Mouse (Mus musculus) heart, embryonic 16.5 days (tissue): ENCODE results near the gene Ucn3. TPM values are rescaled to one million over a fixed set of nuclear protein-coding genes. Genes with fewer than 3 reads are reported as not detected.
A peak's percentile ranks its signal among the peaks of the same experiment; 100 is the strongest.

Experiments used
- ATAC-seq: fragments of 200-750 bp; cut with Nextera tagmentation; replicated peaks from 2 replicates; pipeline ENCODE4 v1.8.0; 2017; ENCODE audit warnings: moderate number of reproducible peaks; ENCODE audit not compliant: insufficient read depth, low FRiP score; ENCODE audit errors: extremely low read depth
- H3K27ac ChIP-seq: fragments of 300-500 bp; sonication (generic); 2 replicates; pipeline ENCODE4 v1.5.1; 2014; ENCODE audit warnings: mild to moderate bottlenecking, low read length, control low read depth, moderate library complexity
- H3K27me3 ChIP-seq: fragments of 300-500 bp; sonication (generic); 2 replicates; pipeline ENCODE4 v1.6.1; 2014; ENCODE audit warnings: low read length, mixed read lengths; ENCODE audit not compliant: control insufficient read depth, insufficient read depth
- H3K36me3 ChIP-seq: fragments of 300-500 bp; sonication (generic); 2 replicates; pipeline ENCODE4 v1.6.1; 2014; ENCODE audit not compliant: control insufficient read depth, insufficient read depth
- H3K4me1 ChIP-seq: fragments of 300-500 bp; sonication (generic); 2 replicates; pipeline ENCODE4 v1.6.1; 2014; ENCODE audit warnings: low read length, mixed read lengths; ENCODE audit not compliant: control insufficient read depth, insufficient read depth
- H3K4me2 ChIP-seq: fragments of 300-500 bp; sonication (generic); 2 replicates; pipeline ENCODE4 v1.6.1; 2014; ENCODE audit warnings: low read depth, mild to moderate bottlenecking, control low read depth, low read length
- H3K4me3 ChIP-seq: fragments of 300-500 bp; sonication (generic); 2 replicates; pipeline ENCODE4 v1.5.1; 2014; ENCODE audit warnings: mild to moderate bottlenecking, control low read depth, low read length
- H3K9ac ChIP-seq: fragments of 300-500 bp; sonication (generic); 2 replicates; pipeline ENCODE4 v1.6.1; 2014; ENCODE audit warnings: low read length, control low read depth
- H3K9me3 ChIP-seq: fragments of 300-500 bp; sonication (generic); replicated peaks from 2 replicates; pipeline ENCODE4 v1.6.1; 2016; ENCODE audit warnings: low read length; ENCODE audit not compliant: control insufficient read depth
- WGBS: fragments of 180-500 bp; shearing (Covaris S2); extraction: QIAGEN DNeasy Blood & Tissue Kit; methylation state at CpG from one replicate; pipeline ENCODE4 v1.1.7; 2014; 5-methylcytosine and 5-hydroxymethylcytosine counted together
- microRNA-seq: library from miRNA; unstranded; fragments of <30 nt; microRNA quantifications from one replicate; pipeline ENCODE4, GENCODE M21; 2017
- polyA plus RNA-seq: library from polyadenylated mRNA; unstranded; fragments of >200 nt; fragmentation: Nextera tagmentation; extraction: Ambion mirVana; gene quantifications from 2 replicates; pipeline ENCODE4 v1.2.1, GENCODE M21; 2015

The Ucn3 gene
- polyA plus RNA-seq, 1 experiment from 2014 or later = not detected

- ATAC-seq = no peak
- H3K4me2 ChIP-seq = no peak overlapping the region
- 82% methylated on average over 6 of the region's 6 CpGs for WGBS
These were observed 49.1 kb downstream of the Ucn3 start for GRCm38 (mm10) chr13:3896032-3896431.

DNA sequence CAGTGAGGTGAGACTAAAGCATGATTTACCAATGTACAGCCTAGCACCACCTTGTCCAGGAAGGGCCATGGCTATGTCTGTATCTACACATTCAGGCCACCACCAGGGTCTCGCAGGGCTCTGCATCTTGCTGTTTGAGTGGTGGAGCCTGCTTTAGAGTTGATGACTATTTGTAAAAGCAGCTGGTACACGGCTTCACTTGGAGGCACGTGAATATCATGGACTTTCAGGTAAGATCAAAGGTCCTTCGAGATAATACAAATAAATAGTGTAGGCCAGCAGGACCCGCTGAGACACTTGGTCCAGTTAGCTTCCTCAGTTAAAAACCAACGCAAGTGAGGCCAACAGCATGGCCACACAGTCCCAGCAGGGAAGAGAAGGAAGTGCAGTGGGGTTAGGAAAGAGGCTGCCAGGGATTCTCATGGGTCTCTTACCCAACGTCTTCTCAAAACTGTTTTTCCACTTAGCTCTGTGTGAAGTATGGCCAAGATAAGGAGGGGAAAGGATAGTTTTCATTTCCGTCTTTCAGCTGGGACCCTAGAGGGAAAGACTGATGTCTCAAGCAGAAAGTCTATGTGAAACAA, 49.7 kb downstream of the Ucn3 start:
- 73% methylated on average over 8 of the region's 8 CpGs for WGBS

More at GRCm38 (mm10) chr13:3896032-3896431, 49.1 kb downstream of the Ucn3 start:
- Histone ChIP-seq H3K9ac (no peak overlapping the region), H3K9me3 (no peaks in the 10 kb centered on the region), H3K36me3 (no peaks in the 10 kb centered on the region), H3K27me3 (no peaks in the 10 kb centered on the region), H3K4me3 (no peak overlapping the region), H3K4me1 (peaks cover 12% of the 10 kb centered on the region; the same call in 1 of the 2 replicates), H3K27ac (no peak overlapping the region)

GRCm38 (mm10) chr13:3894549-3894948, 50.6 kb downstream of the Ucn3 start:
- Histone ChIP-seq H3K4me3 (no peak overlapping the region), H3K9me3 (no peaks in the 10 kb centered on the region), H3K36me3 (no peaks in the 10 kb centered on the region), H3K4me1 (peaks cover 12% of the 10 kb centered on the region; the same call in 1 of the 2 replicates), H3K27me3 (no peaks in the 10 kb centered on the region), H3K27ac (no peak overlapping the region), H3K4me2 (no peak overlapping the region), H3K9ac (no peak overlapping the region)
- no peak for ATAC-seq
- 75% methylated on average over 8 of the region's 8 CpGs for WGBS

More for the DNA sequence above, 49.7 kb downstream of the Ucn3 start:
- Histone ChIP-seq H3K4me1 (peaks cover 12% of the 10 kb centered on the region; the same call in 1 of the 2 replicates), H3K9ac (no peak overlapping the region), H3K4me2 (no peak overlapping the region), H3K36me3 (no peaks in the 10 kb centered on the region), H3K27ac (no peak overlapping the region), H3K4me3 (no peak overlapping the region), H3K27me3 (no peaks in the 10 kb centered on the region), H3K9me3 (no peaks in the 10 kb centered on the region)
- ATAC-seq = no peak

GRCm38 (mm10) chr13:3893126-3893734, 51.9 kb downstream of the Ucn3 start:
- Histone ChIP-seq H3K27me3 (no peaks in the 10 kb centered on the region), H3K4me2 (peak overlapping the region; percentile 69), H3K9me3 (no peaks in the 10 kb centered on the region), H3K4me3 (peak overlapping the region; percentile 74), H3K36me3 (peaks cover 5% of the 10 kb centered on the region; the same call in 1 of the 2 replicates), H3K4me1 (peaks cover 15% of the 10 kb centered on the region), H3K9ac (peak overlapping the region; percentile 79), H3K27ac (peak overlapping the region; percentile 68)
- ATAC-seq = peak; percentile 98
- under 1% methylated on average over 35 of the region's 35 CpGs for WGBS

GRCm38 (mm10) chr13:3892601-3893000, 52.5 kb downstream of the Ucn3 start:
- 13% methylated on average over 7 of the region's 7 CpGs for WGBS

GRCm38 (mm10) chr13:3891479-3892087, 53.6 kb downstream of the Ucn3 start:
- peak overlapping the region; percentile 74 for H3K4me3 ChIP-seq
- H3K4me2 ChIP-seq = peak overlapping the region; percentile 69
- H3K4me1 ChIP-seq = peaks cover 12% of the 10 kb centered on the region
- ATAC-seq = no peak
- no peaks in the 10 kb centered on the region for H3K27me3 ChIP-seq
- no peaks in the 10 kb centered on the region for H3K9me3 ChIP-seq
- no peak overlapping the region; the same call in 1 of the 2 replicates for H3K27ac ChIP-seq
- H3K36me3 ChIP-seq = peaks cover 20% of the 10 kb centered on the region
- 47% methylated on average over 8 of the region's 8 CpGs for WGBS
- H3K9ac ChIP-seq = peak overlapping the region; percentile 79

More at GRCm38 (mm10) chr13:3892601-3893000, 52.5 kb downstream of the Ucn3 start:
- H3K9me3 ChIP-seq = no peaks in the 10 kb centered on the region
- peaks cover 10% of the 10 kb centered on the region for H3K36me3 ChIP-seq
- H3K27ac ChIP-seq = no peak overlapping the region
- peak overlapping the region; percentile 69 for H3K4me2 ChIP-seq
- H3K4me1 ChIP-seq = peaks cover 15% of the 10 kb centered on the region
- peak overlapping the region; percentile 79 for H3K9ac ChIP-seq
- H3K4me3 ChIP-seq = peak overlapping the region; percentile 74
- ATAC-seq = no peak
- no peaks in the 10 kb centered on the region for H3K27me3 ChIP-seq

Small RNA genes lying within 50 kb of the gene (microRNA-seq; reads per million reads assigned to microRNA genes)
- gene Gm22460 = not detected

Other genes with a start within 250 kb of the Ucn3 start
- gene Calml3, start 141.0 kb downstream of the Ucn3 start, polyA plus RNA-seq = 0.14 and 0.22 TPM in 2 replicates
- 0.16 TPM in 1 of 2 replicates, not detected in the other for gene Calm4, start 107.6 kb downstream of the Ucn3 start, polyA plus RNA-seq
- not detected in 2 replicates for gene Calm5, start 91.2 kb downstream of the Ucn3 start, polyA plus RNA-seq
- 37.2 and 39.5 TPM in 2 replicates for gene Net1, start 27.1 kb downstream of the Ucn3 start, polyA plus RNA-seq
- 0.13 TPM in 1 of 2 replicates, not detected in the other for gene Tubal3, start 27.1 kb downstream of the Ucn3 start, polyA plus RNA-seq
- gene Akr1c14, start 103.7 kb upstream of the Ucn3 start, polyA plus RNA-seq = 2.3 and 3.2 TPM in 2 replicates
- 1.00 and 1.1 TPM in 2 replicates for gene Akr1c18, start 205.3 kb upstream of the Ucn3 start, polyA plus RNA-seq
- gene Akr1c13, start 245.8 kb upstream of the Ucn3 start, polyA plus RNA-seq = 17.0 and 30.7 TPM in 2 replicates